18 mouse cellular contexts compared by ENCODE assay signal in genomic region chr9:120023086-120023811, GRCm38 (mm10). TPM values are rescaled to one million over a fixed set of nuclear protein-coding genes. Genes with fewer than 3 reads are reported as not detected.
A peak's percentile ranks its signal among the peaks of the same experiment; 100 is the strongest.
DNase-seq lines count a peak whose midpoint lies in the region; ATAC-seq and TF ChIP-seq lines count a peak whose summit lies in the region.
"Had no signal": no experiment of that assay in that cellular context is flagged by ENCODE, and none has a peak within 500 bp of the region (broad histone marks: within the 10 kb centered on the region; RNA-seq: fewer than 3 reads in every experiment).

Gene Xirp1 (minus strand): TSS chr9:120023598.

- WGBS in cerebellum, adult 2 months = 72% methylated on average over 18 of the region's 18 CpGs
- 38% methylated on average over 18 of the region's 18 CpGs for WGBS in heart, embryonic 13.5 days
- WGBS in hindbrain, embryonic 14.5 days = 90% methylated on average over 18 of the region's 18 CpGs

- H3K36me3 ChIP-seq in heart, embryonic 13.5 days = peaks cover 17% of the 10 kb centered on the region
- no peaks in the 10 kb centered on the region for H3K36me3 ChIP-seq in hindbrain, embryonic 14.5 days (replicated peaks; ENCODE audit: control insufficient read depth, insufficient read depth)
- H3K36me3 ChIP-seq: hindbrain, embryonic 10.5 days; midbrain, embryonic 13.5 days had no signal

- TF ChIP-seq CTCF in cerebellum, adult 2 months (IDR thresholded peaks at IDR 0.05; ENCODE audit: borderline replicate concordance, insufficient read depth, low read depth, low read length) = no peak

- peak within 1 kb of the TSS; percentile 94 for H3K9ac ChIP-seq in heart, embryonic 13.5 days
- H3K9ac ChIP-seq in hindbrain, embryonic 14.5 days = no peak within 1 kb of the TSS
- H3K9ac ChIP-seq: midbrain, embryonic 13.5 days had no signal

- no peak for TF ChIP-seq POLR2A in cerebellum, adult 2 months (IDR thresholded peaks at IDR 0.05; ENCODE audit: borderline replicate concordance, insufficient read depth, low read length)

- H3K27ac ChIP-seq in cerebellum, adult 2 months (ENCODE audit: insufficient read depth, low read length) = no peak within 1 kb of the TSS; the same call in 1 of the 2 replicates
- H3K27ac ChIP-seq in heart, embryonic 13.5 days (replicated peaks) = peak within 1 kb of the TSS; percentile 99
- no peak within 1 kb of the TSS for H3K27ac ChIP-seq in hindbrain, embryonic 14.5 days
- H3K27ac ChIP-seq: midbrain, embryonic 13.5 days; stomach, postnatal 0 days had no signal

- peak; percentile 62 for ATAC-seq in heart, embryonic 13.5 days (ENCODE audit: extremely low read depth, insufficient number of reproducible peaks, low FRiP score, low TSS enrichment)
- no peak for ATAC-seq in hindbrain, embryonic 14.5 days (ENCODE audit: low FRiP score)
- ATAC-seq: intestine, embryonic 16.5 days; midbrain, embryonic 13.5 days had no signal

- H3K4me2 ChIP-seq in heart, embryonic 13.5 days = peak within 1 kb of the TSS; percentile 76
- no peak within 1 kb of the TSS for H3K4me2 ChIP-seq in hindbrain, embryonic 14.5 days (replicated peaks)
- H3K4me2 ChIP-seq: liver, embryonic 11.5 days; midbrain, embryonic 13.5 days had no signal

- peaks cover 46% of the 10 kb centered on the region for H3K4me1 ChIP-seq in cerebellum, adult 2 months (ENCODE audit: control insufficient read depth, insufficient read depth, low read length)
- H3K4me1 ChIP-seq in heart, embryonic 13.5 days = peaks cover 68% of the 10 kb centered on the region
- no peaks in the 10 kb centered on the region for H3K4me1 ChIP-seq in hindbrain, embryonic 14.5 days (replicated peaks; ENCODE audit: control insufficient read depth, insufficient read depth, low read length)

- H3K9me3 ChIP-seq in heart, embryonic 13.5 days = no peaks in the 10 kb centered on the region
- H3K9me3 ChIP-seq in hindbrain, embryonic 14.5 days (ENCODE audit: control insufficient read depth, low read length) = no peaks in the 10 kb centered on the region
- H3K9me3 ChIP-seq: hindbrain, embryonic 10.5 days; midbrain, embryonic 13.5 days had no signal

- no peaks in the 10 kb centered on the region for H3K27me3 ChIP-seq in cerebellum, adult 2 months (ENCODE audit: control insufficient read depth, insufficient read depth, low read length)
- H3K27me3 ChIP-seq in heart, embryonic 13.5 days (replicated peaks) = no peaks in the 10 kb centered on the region
- no peaks in the 10 kb centered on the region for H3K27me3 ChIP-seq in hindbrain, embryonic 14.5 days (ENCODE audit: control insufficient read depth, insufficient read depth, low read length)
- H3K27me3 ChIP-seq: midbrain, embryonic 13.5 days had no signal

- intact Hi-C loops in gastrocnemius, postnatal 14 days (cut with DNase I; ENCODE audit: low total_unique reads) = no loop called here
- intact Hi-C loops in left cerebral cortex, postnatal 25 days (cut with DNase I) = no loop called here

- DNase-seq in cerebellum, adult 9-11 months = peak; percentile 34
- DNase-seq in cerebellum, adult 2 months = no peak
- peak; percentile 31 for DNase-seq in gastrocnemius, postnatal 14 days
- peak; percentile 55 for DNase-seq in induced T-regulatory cell, adult 2 months (ENCODE audit: low read depth)
- no peak for DNase-seq in left cerebral cortex, postnatal 25 days (ENCODE audit: low spot score in 2 of 2)
- no peak for DNase-seq in left cerebral cortex, adult 9 months (ENCODE audit: low spot score in 2 of 2)
- DNase-seq in hindbrain, embryonic 14.5 days (ENCODE audit: low spot score) = no peak
- DNase-seq: adrenal gland, adult 2 months; kidney, postnatal 14 days; layer of hippocampus, postnatal 36 days; lung, postnatal 14 days had no signal

- no peak within 1 kb of the TSS for H3K4me3 ChIP-seq in cerebellum, adult 2 months (replicated peaks; ENCODE audit: insufficient read depth, low read depth, low read length)
- H3K4me3 ChIP-seq in heart, embryonic 13.5 days = peak within 1 kb of the TSS; percentile 72
- H3K4me3 ChIP-seq in hindbrain, embryonic 14.5 days (replicated peaks; ENCODE audit: low read length) = no peak within 1 kb of the TSS
- H3K4me3 ChIP-seq: hindbrain, embryonic 10.5 days; midbrain, embryonic 13.5 days had no signal

RNA-seq across cellular contexts. Expression of gene Xirp1, which starts in this region (rescaled TPM):
- polyA plus RNA-seq in cerebellum, adult 2 months (2012; rRNA removed) = 0.03 and 0.05 TPM in 2 replicates
- 100 to 1,000 TPM in 1 of 2 experiments, 10 to 100 TPM in 1; 47.9 to 100 TPM for total RNA-seq in gastrocnemius, postnatal 14 days (2021)
- polyA plus RNA-seq in heart, embryonic 13.5 days (2015; fragmentation: Nextera tagmentation; extraction: Ambion mirVana) = 44.6 and 47.2 TPM in 2 replicates
- total RNA-seq in left cerebral cortex, postnatal 25 days (2021) = under 1 TPM; 0.11 TPM
- 0.04 TPM in 1 of 2 replicates, not detected in the other for polyA plus RNA-seq in hindbrain, embryonic 14.5 days (2014; fragmentation: Nextera tagmentation; extraction: Ambion mirVana)
- polyA plus RNA-seq: small intestine, adult 2 months had no signal

Comparison
In these comparisons a context has a peak if more than half of its experiments do, and no peak if none do; other contexts are left out.
1. RNA of gene Xirp1 (total RNA-seq): 47.9 to 100 TPM in gastrocnemius, postnatal 14 days; 0.11 TPM in left cerebral cortex, postnatal 25 days; every median in the first group is over 10 times any median in the second.
2. RNA of gene Xirp1 (polyA plus RNA-seq): 44.6 to 47.2 TPM in heart, embryonic 13.5 days; 0.03 to 0.05 TPM in cerebellum, adult 2 months and 0.04 TPM in hindbrain, embryonic 14.5 days; every median in the first group is over 10 times any median in the second.
3. DNase-seq: peak in cerebellum, adult 9-11 months (single experiment), gastrocnemius, postnatal 14 days (single experiment) and induced T-regulatory cell, adult 2 months (single experiment); none in cerebellum, adult 2 months (0 of 2), left cerebral cortex, postnatal 25 days (0 of 2), left cerebral cortex, adult 9 months (0 of 2) and hindbrain, embryonic 14.5 days (single experiment).